Mouse (Mus musculus) myocyte (in vitro differentiated cells): ENCODE results near the gene Hydin. TPM values are rescaled to one million over a fixed set of nuclear protein-coding genes. Genes with fewer than 3 reads are reported as not detected.

Experiments
- H3K27me3 ChIP-seq: one replicate; pipeline ENCODE4 v1.6.1; 2011; ENCODE audit not compliant: control insufficient read depth, insufficient read depth, insufficient read length
- H3K36me3 ChIP-seq: one replicate; pipeline ENCODE4 v1.6.1; 2011; ENCODE audit not compliant: control insufficient read depth, insufficient read depth
- H3K4me2 ChIP-seq: one replicate; pipeline ENCODE4 v1.6.1; 2011; ENCODE audit warnings: low read depth, control low read depth
- H3K4me3 ChIP-seq: one replicate; pipeline ENCODE4 v1.5.1; 2011; ENCODE audit warnings: mild to moderate bottlenecking, control low read depth, moderate library complexity
- H3K79me2 ChIP-seq: one replicate; pipeline ENCODE4 v1.6.1; 2011; ENCODE audit not compliant: control insufficient read depth, insufficient read depth
- H3ac ChIP-seq: one replicate; pipeline ENCODE4 v1.6.1; 2011; ENCODE audit not compliant: control insufficient read depth, insufficient read length
- CEBPB ChIP-seq: IDR thresholded peaks from 2 replicates; pipeline ENCODE4 v1.6.1; 2011; ENCODE audit warnings: mild to moderate bottlenecking, moderate library complexity; ENCODE audit not compliant: poor library complexity, insufficient read depth, severe bottlenecking
- E2F4 ChIP-seq: IDR thresholded peaks from one replicate; pipeline ENCODE4 v1.6.1; 2011; ENCODE audit warnings: mild to moderate bottlenecking, control low read depth, moderate library complexity; ENCODE audit not compliant: insufficient read depth
- MAX ChIP-seq: IDR thresholded peaks from one replicate; pipeline ENCODE4 v1.6.1; 2011; ENCODE audit warnings: low read depth, mild to moderate bottlenecking, control low read depth
- MYOD1 ChIP-seq, 3 experiments: IDR thresholded peaks; one replicate each; pipeline ENCODE4 v1.6.1; 2011; ENCODE audit warnings: control low read depth in 2 of 3, low read depth in 2 of 3, mild to moderate bottlenecking in 2 of 3, moderate library complexity in 1 of 3; ENCODE audit not compliant: insufficient read length in 2 of 3, control insufficient read depth in 1 of 3
- MYOG ChIP-seq, 3 experiments: IDR thresholded peaks; one replicate each; pipeline ENCODE4 v1.6.1; 2011; ENCODE audit warnings: control low read depth in 2 of 3, low read depth in 2 of 3, mild to moderate bottlenecking in 2 of 3; ENCODE audit not compliant: insufficient read length in 2 of 3, control insufficient read depth in 1 of 3, insufficient read depth in 1 of 3
- POLR2A ChIP-seq: IDR thresholded peaks from one replicate; pipeline ENCODE4 v1.6.1; 2011; ENCODE audit warnings: low read depth, mild to moderate bottlenecking, control low read depth, moderate library complexity; ENCODE audit not compliant: insufficient read length
- POLR2AphosphoS2 ChIP-seq: IDR thresholded peaks from one replicate; pipeline ENCODE4 v1.6.1; 2011; ENCODE audit warnings: low read depth, control low read depth; ENCODE audit not compliant: insufficient read length
- REST ChIP-seq: IDR thresholded peaks from one replicate; pipeline ENCODE4 v1.6.1; 2011; ENCODE audit warnings: mild to moderate bottlenecking, control low read depth, moderate library complexity; ENCODE audit not compliant: insufficient read depth, insufficient read length
- SRF ChIP-seq: IDR thresholded peaks from one replicate; pipeline ENCODE4 v1.6.1; 2011; ENCODE audit warnings: low read depth; ENCODE audit not compliant: control insufficient read depth, insufficient read length
- TCF12 ChIP-seq: IDR thresholded peaks from one replicate; pipeline ENCODE4 v1.6.1; 2011; ENCODE audit warnings: mild to moderate bottlenecking, control low read depth; ENCODE audit not compliant: poor library complexity, insufficient read depth, severe bottlenecking
- TCF3 ChIP-seq: IDR thresholded peaks from one replicate; pipeline ENCODE4 v1.6.1; 2011; ENCODE audit warnings: low read depth, control low read depth; ENCODE audit not compliant: insufficient read length
- USF1 ChIP-seq: IDR thresholded peaks from one replicate; pipeline ENCODE4 v1.6.1; 2011; ENCODE audit warnings: low read depth, mild to moderate bottlenecking, control low read depth, moderate library complexity
- polyA plus RNA-seq: library from polyadenylated mRNA; unstranded; fragments of >200 nt; fragmentation: generic; extraction: Trizol; gene quantifications from one replicate; pipeline ENCODE4 v1.2.1, GENCODE M21; 2012; ENCODE audit warnings: missing spikeins

The Hydin gene
- polyA plus RNA-seq, 1 experiment = 0.01 TPM

DNA sequence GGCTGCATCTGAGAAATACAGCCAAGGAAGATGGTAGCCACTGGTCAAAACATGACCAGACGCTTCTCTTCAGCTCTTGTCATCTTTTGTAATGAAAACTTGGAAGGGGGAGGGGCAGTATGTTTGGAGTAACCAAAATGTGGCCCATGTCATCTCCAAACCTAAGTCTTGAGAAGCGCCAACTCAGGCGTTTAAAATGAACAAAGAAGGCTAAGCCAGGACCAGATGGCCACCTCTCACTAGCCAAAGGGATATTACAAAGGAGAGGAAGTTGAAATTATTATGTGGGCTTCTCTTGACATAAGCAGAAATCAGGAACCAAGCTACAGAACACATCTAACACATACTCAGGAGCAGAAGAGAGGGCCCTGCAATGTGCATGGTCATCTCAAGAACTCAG is 150.2 kb downstream of the Hydin start:
- Histone ChIP-seq H3K36me3 (no peaks in the 10 kb centered on the region), H3K4me3 (no peak overlapping the region), H3K4me2 (no peak overlapping the region), H3ac (no peak overlapping the region), H3K79me2 (no peaks in the 10 kb centered on the region), H3K27me3 (no peaks in the 10 kb centered on the region)
- TF ChIP-seq TCF12 = no peak
- TF ChIP-seq REST = no peak

- no peak for TF ChIP-seq E2F4
- no peak for TF ChIP-seq CEBPB
- no peak for TF ChIP-seq POLR2AphosphoS2
- no peak for TF ChIP-seq POLR2A
- no peak for TF ChIP-seq REST
- TF ChIP-seq MAX = no peak
- TF ChIP-seq SRF = no peak
- no peak for TF ChIP-seq MYOD1 (IDR thresholded peaks at IDR 0.05; ENCODE audit: control insufficient read depth in 1 of 3, insufficient read length in 2 of 3, low read depth in 2 of 3)
- no peak for TF ChIP-seq TCF3
- no peak for TF ChIP-seq USF1
- no peak for TF ChIP-seq TCF12
- no peak for TF ChIP-seq MYOG (IDR thresholded peaks at IDR 0.05; ENCODE audit: control insufficient read depth in 1 of 3, insufficient read depth in 1 of 3, insufficient read length in 2 of 3, low read depth in 2 of 3)
- H3K4me3 ChIP-seq = no peak overlapping the region
- no peaks in the 10 kb centered on the region for H3K79me2 ChIP-seq
- H3K27me3 ChIP-seq = no peaks in the 10 kb centered on the region
- no peak overlapping the region for H3ac ChIP-seq
- H3K36me3 ChIP-seq = no peaks in the 10 kb centered on the region
- H3K4me2 ChIP-seq = no peak overlapping the region
Observed at GRCm38 (mm10) chr8:110417801-110418200, 151.0 kb downstream of the Hydin start.

DNA sequence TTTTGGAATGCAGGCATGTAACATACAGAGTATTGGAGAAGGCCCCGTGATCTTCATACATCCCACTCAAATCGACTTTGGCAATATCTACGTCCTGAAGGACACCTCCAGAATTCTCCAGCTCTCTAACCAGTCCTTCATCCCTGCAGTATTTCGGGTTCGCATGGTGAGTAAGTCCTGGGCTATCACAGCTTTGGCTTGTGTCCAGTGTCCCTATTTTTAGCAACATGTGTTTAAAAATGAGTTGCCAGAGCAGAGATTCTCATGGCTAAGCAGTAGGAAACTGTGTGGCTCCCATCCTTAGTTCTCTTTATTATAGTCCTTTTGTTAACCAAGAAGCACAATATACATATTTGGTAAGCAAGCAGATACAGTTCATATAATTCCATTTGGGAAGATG is 152.9 kb downstream of the Hydin start:
- TF ChIP-seq TCF3 = no peak
- TF ChIP-seq E2F4 = no peak
- Histone ChIP-seq H3K27me3 (no peaks in the 10 kb centered on the region), H3ac (no peak overlapping the region), H3K4me2 (no peak overlapping the region), H3K36me3 (no peaks in the 10 kb centered on the region), H3K4me3 (no peak overlapping the region), H3K79me2 (no peaks in the 10 kb centered on the region)

DNA sequence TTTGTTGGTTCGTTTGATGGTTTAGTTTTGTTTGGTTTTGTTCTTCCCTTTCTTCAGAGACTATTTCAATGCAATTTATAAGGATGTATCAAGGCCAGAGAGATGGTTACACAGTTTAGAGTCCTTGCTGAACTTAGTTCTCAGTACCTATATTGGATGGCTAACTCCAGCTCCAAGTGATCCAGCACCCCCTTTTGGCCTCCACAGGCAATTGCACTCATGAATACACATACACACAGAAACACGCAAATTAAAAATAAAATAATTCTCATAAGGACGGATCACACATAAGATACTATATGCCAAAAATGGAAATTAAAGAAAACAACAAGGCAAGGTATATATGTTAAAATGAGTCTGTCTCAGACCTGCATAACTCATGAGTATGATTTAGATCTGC is 153.4 kb downstream of the Hydin start:
- H3K27me3 ChIP-seq = no peaks in the 10 kb centered on the region
- H3K4me2 ChIP-seq = no peak overlapping the region
- no peak overlapping the region for H3ac ChIP-seq
- H3K79me2 ChIP-seq = no peaks in the 10 kb centered on the region
- no peak overlapping the region for H3K4me3 ChIP-seq
- H3K36me3 ChIP-seq = no peaks in the 10 kb centered on the region
- TF ChIP-seq POLR2AphosphoS2 = no peak
- no peak for TF ChIP-seq E2F4
- no peak for TF ChIP-seq USF1
- TF ChIP-seq MAX = no peak
- TF ChIP-seq POLR2A = no peak
- no peak for TF ChIP-seq TCF3
- no peak for TF ChIP-seq REST
- TF ChIP-seq CEBPB = no peak
- no peak for TF ChIP-seq TCF12
- no peak for TF ChIP-seq SRF
- no peak for TF ChIP-seq MYOG (IDR thresholded peaks at IDR 0.05; ENCODE audit: control insufficient read depth in 1 of 3, insufficient read depth in 1 of 3, insufficient read length in 2 of 3, low read depth in 2 of 3)
- no peak for TF ChIP-seq MYOD1 (IDR thresholded peaks at IDR 0.05; ENCODE audit: control insufficient read depth in 1 of 3, insufficient read length in 2 of 3, low read depth in 2 of 3)

GRCm38 (mm10) chr8:110424146-110424545 is 157.4 kb downstream of the Hydin start:
- Histone ChIP-seq H3K4me2 (no peak overlapping the region), H3K79me2 (no peaks in the 10 kb centered on the region), H3ac (no peak overlapping the region), H3K4me3 (no peak overlapping the region), H3K36me3 (no peaks in the 10 kb centered on the region), H3K27me3 (no peaks in the 10 kb centered on the region)
- TF ChIP-seq E2F4 = no peak
- TF ChIP-seq REST = no peak
- no peak for TF ChIP-seq MYOG (IDR thresholded peaks at IDR 0.05; ENCODE audit: control insufficient read depth in 1 of 3, insufficient read depth in 1 of 3, insufficient read length in 2 of 3, low read depth in 2 of 3)
- TF ChIP-seq MYOD1 (IDR thresholded peaks at IDR 0.05; ENCODE audit: control insufficient read depth in 1 of 3, insufficient read length in 2 of 3, low read depth in 2 of 3) = no peak
- TF ChIP-seq CEBPB = no peak
- no peak for TF ChIP-seq TCF12
- TF ChIP-seq POLR2A = no peak
- TF ChIP-seq SRF = no peak
- no peak for TF ChIP-seq TCF3
- no peak for TF ChIP-seq MAX
- no peak for TF ChIP-seq POLR2AphosphoS2
